Mouse (Mus musculus): ENCODE measurements at regions not wholly inside any gene's neighbourhood (a gene's known extent, or its start where the extent isn't known, plus 50 kb on each side); places are given as distances from the start of the nearest gene placed in this dataset.

DNA sequence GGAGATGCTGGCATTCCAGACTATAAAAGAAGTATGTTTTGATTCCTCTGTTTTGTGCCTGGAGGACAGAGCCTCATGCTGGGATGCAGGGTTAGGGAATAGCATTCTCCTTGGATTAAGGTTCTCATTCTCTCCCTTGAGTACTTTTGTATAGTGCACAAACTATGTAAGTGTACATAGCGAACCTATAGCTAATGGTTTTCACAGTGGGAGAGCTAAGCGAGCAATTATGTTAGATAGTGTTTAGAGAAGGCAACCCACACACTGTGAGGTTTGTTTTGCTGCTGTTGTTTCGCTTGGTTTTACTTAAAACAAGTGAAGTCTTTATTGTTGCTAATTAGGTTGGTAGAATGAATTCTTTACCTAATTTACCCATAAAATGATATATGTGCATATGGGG is 266.2 kb downstream of the 1700017N19Rik start:
- TF ChIP-seq POLR2A (IDR thresholded peaks at IDR 0.05; ENCODE audit: borderline replicate concordance, insufficient read depth, low read length) (no peak), CTCF (IDR thresholded peaks at IDR 0.05; ENCODE audit: borderline replicate concordance, insufficient read depth, low read depth, low read length) (no peak)

Measured in cerebellum, adult 2 months (tissue).